Mouse (Mus musculus): Measurements from ENCODE around the gene F830045P16Rik. TPM values are rescaled to one million over a fixed set of nuclear protein-coding genes. Genes with fewer than 3 reads are reported as not detected.
"Not testable (repeated sequence)": the region's sequence is repeated elsewhere in the genome, so short reads cannot be mapped to it uniquely, and the experiment has no call there.

The F830045P16Rik gene
- polyA plus RNA-seq, 1 experiment from 2014 or later: not detected

DNA sequence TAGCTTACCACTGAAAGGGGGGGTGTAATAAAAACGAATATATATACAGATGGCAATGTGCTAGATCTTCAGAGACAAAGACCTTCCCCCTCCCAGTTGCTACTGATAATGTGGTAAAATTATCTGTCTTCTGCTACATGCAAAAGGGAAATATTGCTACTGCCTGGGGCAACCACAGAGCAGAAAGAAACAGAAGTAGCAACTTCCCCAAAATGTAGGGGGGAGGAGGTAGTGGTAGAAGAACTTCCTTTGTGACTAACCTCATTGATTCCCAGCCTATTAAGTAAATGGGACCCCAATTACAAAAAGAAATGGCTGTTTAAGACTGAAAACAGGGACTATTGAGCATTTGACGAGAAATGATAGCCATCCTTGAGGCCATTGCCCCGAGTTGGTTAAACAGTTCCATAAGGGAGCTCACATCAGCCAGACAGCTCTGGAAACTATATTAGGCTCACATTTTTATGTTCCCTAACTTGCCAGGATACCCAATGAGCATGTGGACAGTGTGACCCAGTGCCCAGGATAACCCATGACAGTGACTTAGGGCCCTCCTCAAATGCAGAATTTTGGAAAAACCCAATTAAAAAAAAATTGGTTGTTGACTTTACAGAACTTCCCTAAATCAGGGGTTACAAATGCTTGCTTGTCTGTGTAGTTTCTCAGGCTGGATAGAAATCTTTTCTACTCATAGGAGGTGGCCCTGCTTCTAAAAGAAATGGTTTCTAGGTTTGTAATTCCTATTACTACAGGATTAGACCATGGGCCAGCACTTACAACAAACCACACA is 46.7 kb downstream of the F830045P16Rik start:
- Histone ChIP-seq H3K4me1 (ENCODE audit: control insufficient read depth, insufficient read depth, low read length) (no peaks in the 10 kb centered on the region), H3K27me3 (ENCODE audit: control insufficient read depth, insufficient read depth, low read length) (no peaks in the 10 kb centered on the region), H3K9ac (replicated peaks; ENCODE audit: low read depth, low read length) (no peak overlapping the region), H3K27ac (ENCODE audit: low read length) (no peak overlapping the region), H3K4me2 (replicated peaks; ENCODE audit: low read depth, low read length) (no peak overlapping the region), H3K4me3 (ENCODE audit: low read depth, low read length) (no peak overlapping the region), H3K36me3 (ENCODE audit: control insufficient read depth, insufficient read depth, low read length) (no peaks in the 10 kb centered on the region), H3K9me3 (ENCODE audit: control insufficient read depth, low read depth, low read length) (no peaks in the 10 kb centered on the region)
- no peak for ATAC-seq (ENCODE audit: insufficient number of reproducible peaks, insufficient read depth, low FRiP score, low read depth)
- 76% methylated on average over 3 of the region's 3 CpGs for WGBS

DNA sequence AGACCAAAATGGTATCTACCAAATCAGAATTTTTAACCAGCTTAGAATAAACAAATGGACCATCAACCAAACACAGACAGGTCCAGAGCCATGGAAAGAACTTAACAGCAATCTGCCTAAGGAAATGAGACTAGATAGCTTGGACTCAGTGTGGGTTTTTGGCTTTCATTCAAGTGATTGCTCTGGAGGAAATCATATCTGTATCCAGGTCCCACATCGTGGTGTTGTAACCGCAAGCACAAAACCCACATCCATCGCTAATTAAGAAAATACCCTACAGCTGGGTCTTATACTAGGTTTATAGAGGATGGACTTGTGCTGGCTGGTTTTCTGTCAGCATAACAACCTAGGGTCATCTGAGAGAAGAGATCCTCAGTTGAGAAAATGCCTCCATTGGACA is 53.3 kb downstream of the F830045P16Rik start:
- Histone ChIP-seq H3K27me3 (ENCODE audit: control insufficient read depth, insufficient read depth, low read length) (no peaks in the 10 kb centered on the region), H3K4me2 (replicated peaks; ENCODE audit: low read depth, low read length) (no peak overlapping the region), H3K4me1 (ENCODE audit: control insufficient read depth, insufficient read depth, low read length) (no peaks in the 10 kb centered on the region), H3K9ac (replicated peaks; ENCODE audit: low read depth, low read length) (no peak overlapping the region), H3K27ac (ENCODE audit: low read length) (no peak overlapping the region), H3K9me3 (ENCODE audit: control insufficient read depth, low read depth, low read length) (no peaks in the 10 kb centered on the region), H3K36me3 (ENCODE audit: control insufficient read depth, insufficient read depth, low read length) (no peaks in the 10 kb centered on the region), H3K4me3 (ENCODE audit: low read depth, low read length) (no peak overlapping the region)
- ATAC-seq (ENCODE audit: insufficient number of reproducible peaks, insufficient read depth, low FRiP score, low read depth): no peak
- 91% methylated on average over 3 of the region's 3 CpGs for WGBS

DNA sequence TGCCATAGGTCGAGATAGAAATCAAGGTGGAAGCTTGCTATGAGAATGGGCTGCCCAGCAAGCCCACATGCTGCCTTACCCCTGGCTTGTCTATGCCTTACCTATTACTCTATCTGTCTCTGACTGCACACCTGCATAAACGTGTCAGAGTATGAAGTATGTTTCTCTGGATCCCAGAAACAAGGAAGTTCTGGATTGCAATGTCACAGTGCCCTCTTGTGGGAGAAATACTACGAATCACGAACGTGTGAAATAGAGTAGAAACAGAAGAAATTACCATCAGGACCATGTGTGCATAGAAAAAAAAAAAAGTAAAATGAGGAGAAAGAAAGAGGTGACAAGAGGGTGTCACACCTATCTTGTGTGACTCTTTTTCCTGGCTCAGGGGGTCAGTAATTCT is 64.5 kb downstream of the F830045P16Rik start:
- no peak overlapping the region for H3K27ac ChIP-seq (ENCODE audit: low read length)
- no peak for ATAC-seq (ENCODE audit: insufficient number of reproducible peaks, insufficient read depth, low FRiP score, low read depth)
- H3K9ac ChIP-seq (replicated peaks; ENCODE audit: low read depth, low read length): no peak overlapping the region
- H3K36me3 ChIP-seq (ENCODE audit: control insufficient read depth, insufficient read depth, low read length): no peaks in the 10 kb centered on the region
- no peaks in the 10 kb centered on the region for H3K27me3 ChIP-seq (ENCODE audit: control insufficient read depth, insufficient read depth, low read length)
- H3K4me2 ChIP-seq (replicated peaks; ENCODE audit: low read depth, low read length): no peak overlapping the region
- no peaks in the 10 kb centered on the region for H3K4me1 ChIP-seq (ENCODE audit: control insufficient read depth, insufficient read depth, low read length)
- WGBS: 25% methylated on average over 5 of the region's 5 CpGs
- no peaks in the 10 kb centered on the region for H3K9me3 ChIP-seq (ENCODE audit: control insufficient read depth, low read depth, low read length)
- H3K4me3 ChIP-seq (ENCODE audit: low read depth, low read length): no peak overlapping the region

DNA sequence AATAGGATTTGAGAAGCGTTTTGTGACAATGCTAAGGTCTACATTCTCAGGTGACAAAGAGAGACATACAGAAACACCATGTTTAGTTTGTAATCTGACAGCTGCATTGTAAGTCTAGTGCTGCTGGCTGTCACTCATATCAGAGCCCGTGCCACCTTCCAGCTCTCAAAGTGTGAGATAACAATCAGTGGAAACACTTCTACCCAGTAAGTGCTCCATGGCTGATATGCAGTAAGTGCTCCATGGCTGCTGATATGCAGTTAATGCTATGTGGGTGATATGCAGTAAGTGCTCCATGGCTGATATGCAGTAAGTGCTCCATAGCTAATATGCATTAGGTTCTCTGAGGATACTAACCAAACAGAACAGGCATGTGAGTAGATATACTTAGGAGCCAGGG is 65.6 kb downstream of the F830045P16Rik start:
- no peak overlapping the region for H3K27ac ChIP-seq (ENCODE audit: low read length)
- H3K9me3 ChIP-seq (ENCODE audit: control insufficient read depth, low read depth, low read length): no peaks in the 10 kb centered on the region
- H3K4me2 ChIP-seq (replicated peaks; ENCODE audit: low read depth, low read length): no peak overlapping the region
- no peaks in the 10 kb centered on the region for H3K36me3 ChIP-seq (ENCODE audit: control insufficient read depth, insufficient read depth, low read length)
- H3K4me1 ChIP-seq (ENCODE audit: control insufficient read depth, insufficient read depth, low read length): no peaks in the 10 kb centered on the region
- H3K4me3 ChIP-seq (ENCODE audit: low read depth, low read length): no peak overlapping the region
- H3K27me3 ChIP-seq (ENCODE audit: control insufficient read depth, insufficient read depth, low read length): no peaks in the 10 kb centered on the region
- ATAC-seq (ENCODE audit: insufficient number of reproducible peaks, insufficient read depth, low FRiP score, low read depth): no peak
- no peak overlapping the region for H3K9ac ChIP-seq (replicated peaks; ENCODE audit: low read depth, low read length)
- WGBS: 58% methylated on average over 2 of the region's 2 CpGs

DNA sequence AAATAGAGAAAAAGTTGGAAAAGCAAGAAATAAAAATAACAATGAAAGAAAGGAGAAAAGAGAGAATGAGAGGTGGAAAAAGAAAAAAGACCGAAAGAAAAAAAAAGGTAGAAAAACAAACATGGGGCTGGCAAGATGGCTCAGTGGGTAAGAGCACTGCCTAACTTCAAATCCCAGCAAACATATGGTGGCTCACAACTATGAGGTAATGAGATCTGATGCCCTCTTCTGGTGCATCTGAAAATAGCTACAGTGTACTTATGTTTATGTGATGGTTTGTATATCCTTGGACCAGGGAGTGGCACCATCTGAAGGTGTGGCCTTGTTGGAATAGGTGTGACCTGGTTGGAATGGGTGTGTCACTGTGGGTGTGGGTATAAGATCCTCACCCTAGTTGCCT is 97.6 kb downstream of the F830045P16Rik start:
- H3K4me2 ChIP-seq (replicated peaks; ENCODE audit: low read depth, low read length); H3K27me3 ChIP-seq (ENCODE audit: control insufficient read depth, insufficient read depth, low read length); H3K4me1 ChIP-seq (ENCODE audit: control insufficient read depth, insufficient read depth, low read length); H3K9ac ChIP-seq (replicated peaks; ENCODE audit: low read depth, low read length); H3K4me3 ChIP-seq (ENCODE audit: low read depth, low read length); H3K27ac ChIP-seq (ENCODE audit: low read length); H3K9me3 ChIP-seq (ENCODE audit: control insufficient read depth, low read depth, low read length); ATAC-seq (ENCODE audit: insufficient number of reproducible peaks, insufficient read depth, low FRiP score, low read depth); H3K36me3 ChIP-seq (ENCODE audit: control insufficient read depth, insufficient read depth, low read length): not testable (repeated sequence)
- WGBS: 85% methylated on average over 1 of the region's 1 CpGs

DNA sequence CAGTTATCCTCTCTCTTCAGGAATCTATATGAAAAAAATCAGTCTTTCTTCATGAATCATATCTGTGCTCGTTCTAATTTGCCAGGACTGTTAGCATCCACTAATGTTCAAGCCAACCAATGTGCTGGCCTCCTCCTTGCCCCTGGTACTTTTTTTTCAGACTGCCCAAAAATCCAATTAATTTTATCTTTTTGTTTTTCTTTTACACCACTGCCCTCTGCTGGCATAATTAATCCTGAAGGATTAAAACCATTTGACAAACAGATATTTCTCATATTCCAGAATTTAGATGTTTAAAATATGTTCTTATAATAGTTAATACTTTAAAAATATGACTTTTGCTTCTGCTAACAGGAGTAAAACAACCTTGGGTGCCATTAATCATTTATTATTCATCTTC is 101.2 kb downstream of the F830045P16Rik start:
- H3K4me3 ChIP-seq (ENCODE audit: low read depth, low read length): no peak overlapping the region
- no peaks in the 10 kb centered on the region for H3K27me3 ChIP-seq (ENCODE audit: control insufficient read depth, insufficient read depth, low read length)
- 61% methylated on average over 1 of the region's 1 CpGs for WGBS

DNA sequence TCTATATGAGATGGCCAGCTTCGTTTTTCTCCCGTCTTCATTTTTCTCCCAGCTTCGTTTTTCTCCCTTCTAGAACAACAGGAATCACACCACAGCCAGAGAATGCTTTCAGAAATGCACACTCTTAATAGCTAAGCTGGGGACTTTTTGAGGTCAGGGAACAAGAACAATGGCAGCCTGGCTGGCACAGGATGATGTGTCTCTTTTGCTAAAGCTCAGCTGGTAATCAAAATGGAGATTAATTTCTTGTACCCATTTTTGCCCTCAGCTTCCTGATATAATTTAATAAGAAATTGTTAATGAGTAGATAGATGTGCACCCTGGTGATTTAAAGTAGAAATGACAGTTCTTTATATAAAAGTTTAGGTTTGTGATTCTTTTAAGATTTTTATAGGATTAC is 112.7 kb downstream of the F830045P16Rik start:
- no peak overlapping the region for H3K9ac ChIP-seq (replicated peaks; ENCODE audit: low read depth, low read length)
- 75% methylated on average over 3 of the region's 3 CpGs for WGBS
- H3K27ac ChIP-seq (ENCODE audit: low read length): no peak overlapping the region
- ATAC-seq (ENCODE audit: insufficient number of reproducible peaks, insufficient read depth, low FRiP score, low read depth): no peak
- no peaks in the 10 kb centered on the region for H3K4me1 ChIP-seq (ENCODE audit: control insufficient read depth, insufficient read depth, low read length)
- H3K36me3 ChIP-seq (ENCODE audit: control insufficient read depth, insufficient read depth, low read length): no peaks in the 10 kb centered on the region
- H3K4me2 ChIP-seq (replicated peaks; ENCODE audit: low read depth, low read length): no peak overlapping the region
- H3K27me3 ChIP-seq (ENCODE audit: control insufficient read depth, insufficient read depth, low read length): no peaks in the 10 kb centered on the region
- no peak overlapping the region for H3K4me3 ChIP-seq (ENCODE audit: low read depth, low read length)
- no peaks in the 10 kb centered on the region for H3K9me3 ChIP-seq (ENCODE audit: control insufficient read depth, low read depth, low read length)

More for the DNA sequence above, 101.2 kb downstream of the F830045P16Rik start:
- Histone ChIP-seq H3K9me3 (ENCODE audit: control insufficient read depth, low read depth, low read length) (no peaks in the 10 kb centered on the region), H3K36me3 (ENCODE audit: control insufficient read depth, insufficient read depth, low read length) (no peaks in the 10 kb centered on the region), H3K9ac (replicated peaks; ENCODE audit: low read depth, low read length) (no peak overlapping the region), H3K27ac (ENCODE audit: low read length) (no peak overlapping the region), H3K4me2 (replicated peaks; ENCODE audit: low read depth, low read length) (no peak overlapping the region), H3K4me1 (ENCODE audit: control insufficient read depth, insufficient read depth, low read length) (no peaks in the 10 kb centered on the region)
- ATAC-seq (ENCODE audit: insufficient number of reproducible peaks, insufficient read depth, low FRiP score, low read depth): no peak

DNA sequence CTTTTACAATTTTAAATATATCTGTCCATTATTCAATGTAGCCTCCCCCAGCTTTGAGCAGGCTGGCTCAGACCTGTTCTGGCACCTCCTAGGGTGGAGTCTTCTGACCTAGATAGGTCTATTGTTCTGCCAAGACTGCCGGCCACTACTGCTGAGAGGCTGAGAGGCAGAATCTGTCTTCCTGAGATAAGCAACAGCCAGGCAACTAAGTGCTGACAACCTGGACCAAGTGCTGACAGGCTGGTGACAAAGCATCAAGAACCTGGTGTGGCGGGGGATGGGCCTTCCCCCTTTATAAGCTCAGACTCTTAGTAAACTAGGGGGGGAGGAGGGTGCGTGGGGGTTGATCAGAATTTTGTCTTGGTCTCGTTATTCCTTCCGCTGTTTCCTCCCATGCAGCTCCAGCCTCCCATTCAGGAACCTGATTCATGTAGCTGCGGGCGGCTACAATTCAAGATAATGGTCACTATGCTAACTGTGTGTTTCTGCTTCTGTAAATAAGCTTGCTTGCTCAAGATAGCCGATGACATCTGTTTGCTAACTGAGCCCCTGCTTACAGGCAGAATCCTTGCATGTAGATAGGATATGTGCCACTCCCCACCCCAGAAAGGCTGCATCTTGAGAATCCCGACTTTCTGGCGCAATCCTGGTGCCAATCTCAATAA is 115.4 kb downstream of the F830045P16Rik start:
- H3K27ac ChIP-seq (ENCODE audit: low read length): no peak overlapping the region
- 76% methylated on average over 10 of the region's 10 CpGs for WGBS
- ATAC-seq (ENCODE audit: insufficient number of reproducible peaks, insufficient read depth, low FRiP score, low read depth): no peak

More for the DNA sequence above, 115.4 kb downstream of the F830045P16Rik start:
- Histone ChIP-seq H3K36me3 (ENCODE audit: control insufficient read depth, insufficient read depth, low read length) (no peaks in the 10 kb centered on the region), H3K4me1 (ENCODE audit: control insufficient read depth, insufficient read depth, low read length) (no peaks in the 10 kb centered on the region), H3K4me3 (ENCODE audit: low read depth, low read length) (no peak overlapping the region), H3K9ac (replicated peaks; ENCODE audit: low read depth, low read length) (no peak overlapping the region), H3K9me3 (ENCODE audit: control insufficient read depth, low read depth, low read length) (no peaks in the 10 kb centered on the region), H3K27me3 (ENCODE audit: control insufficient read depth, insufficient read depth, low read length) (no peaks in the 10 kb centered on the region), H3K4me2 (replicated peaks; ENCODE audit: low read depth, low read length) (no peak overlapping the region)

Data from stomach, embryonic 14.5 days (tissue).